Mouse (Mus musculus) MEL (cell line): ENCODE data around the gene Ddias. TPM values are rescaled to one million over a fixed set of nuclear protein-coding genes. Genes with fewer than 3 reads are reported as not detected.

Source experiments
- DNase-seq: peaks from one replicate; pipeline ENCODE4 v3.0.0; 2011; ENCODE audit warnings: low read depth, low spot score
- H3K27ac ChIP-seq: 2 replicates; pipeline ENCODE4 v1.5.1; 2012; ENCODE audit warnings: low read depth, mild to moderate bottlenecking, control low read depth, low read length, moderate library complexity; ENCODE audit not compliant: control insufficient read depth
- H3K27me3 ChIP-seq, 2 experiments: fragments of 150-350 bp in 1 of 2; sonication (generic) in 1 of 2; 2 replicates each; pipeline ENCODE4 v1.6.1; 2012; ENCODE audit warnings: low read length in 2 of 2, mild to moderate bottlenecking in 2 of 2, improper control_type of control experiment in 1 of 2, moderate library complexity in 1 of 2; ENCODE audit not compliant: insufficient read depth in 2 of 2, control insufficient read depth in 1 of 2
- H3K36me3 ChIP-seq, 2 experiments: 2 replicates each; pipeline ENCODE4 v1.6.1; 2012 to 2014; ENCODE audit warnings: low read length in 2 of 2, improper control_type of control experiment in 1 of 2, inconsistent platforms in 1 of 2, mild to moderate bottlenecking in 1 of 2; ENCODE audit not compliant: insufficient read depth in 2 of 2, control insufficient read depth in 1 of 2
- H3K4me1 ChIP-seq, 2 experiments: fragments of 150-350 bp in 1 of 2; sonication (generic) in 1 of 2; 2 replicates each; pipeline ENCODE4 v1.6.1; 2012; ENCODE audit warnings: low read length in 2 of 2, improper control_type of control experiment in 1 of 2, mild to moderate bottlenecking in 1 of 2; ENCODE audit not compliant: insufficient read depth in 2 of 2, control insufficient read depth in 1 of 2
- H3K4me3 ChIP-seq, 2 experiments: fragments of 150-350 bp in 1 of 2; sonication (generic) in 1 of 2; 2 replicates each; pipeline ENCODE4 v1.5.1; 2012; ENCODE audit warnings: low read depth in 2 of 2, low read length in 2 of 2, mild to moderate bottlenecking in 2 of 2, moderate library complexity in 2 of 2, control low read depth in 1 of 2, improper control_type of control experiment in 1 of 2; ENCODE audit not compliant: control insufficient read depth in 1 of 2, insufficient read depth in 1 of 2
- H3K79me2 ChIP-seq: 2 replicates; pipeline ENCODE4 v1.6.1; 2012; ENCODE audit warnings: mild to moderate bottlenecking, low read length, moderate library complexity; ENCODE audit not compliant: control insufficient read depth, poor library complexity, insufficient read depth
- H3K9ac ChIP-seq: 2 replicates; pipeline ENCODE4 v1.6.1; 2012; ENCODE audit warnings: low read depth, mild to moderate bottlenecking, control low read depth, low read length, moderate library complexity; ENCODE audit not compliant: control insufficient read depth, poor library complexity, severe bottlenecking
- H3K9me3 ChIP-seq: fragments of 150-350 bp; sonication (generic); replicated peaks from 2 replicates; pipeline ENCODE4 v1.6.1; 2012; ENCODE audit warnings: mild to moderate bottlenecking, low read length, improper control_type of control experiment, moderate library complexity; ENCODE audit not compliant: insufficient read depth
- BHLHE40 ChIP-seq: IDR thresholded peaks from 2 replicates; pipeline ENCODE4 v1.6.1; 2012; ENCODE audit warnings: low read depth, mild to moderate bottlenecking, inconsistent platforms, low read length, improper control_type of control experiment, borderline replicate concordance
- CHD1 ChIP-seq: IDR thresholded peaks from 2 replicates; pipeline ENCODE4 v1.6.1; 2012; ENCODE audit warnings: low read depth, mild to moderate bottlenecking, inconsistent platforms, low read length, improper control_type of control experiment
- CTCF ChIP-seq, 3 experiments: IDR thresholded peaks in 2 of 3; conservative IDR thresholded peaks in 1 of 3; 2 replicates each; pipeline ENCODE4 v1.5.1; 2011 to 2012; ENCODE audit warnings: low read length in 3 of 3, low read depth in 2 of 3, mild to moderate bottlenecking in 2 of 3, improper control_type of control experiment in 1 of 3, inconsistent platforms in 1 of 3, mixed read lengths in 1 of 3, moderate library complexity in 1 of 3; ENCODE audit not compliant: control insufficient read depth in 1 of 3, insufficient read depth in 1 of 3, poor library complexity in 1 of 3, severe bottlenecking in 1 of 3
- E2F4 ChIP-seq: IDR thresholded peaks from 2 replicates; pipeline ENCODE4 v1.6.1; 2011; ENCODE audit warnings: low read depth, low read length, improper control_type of control experiment, borderline replicate concordance
- EP300 ChIP-seq, 2 experiments: IDR thresholded peaks; 2 replicates each; pipeline ENCODE4 v1.6.1; 2011; ENCODE audit warnings: improper control_type of control experiment in 2 of 2, low read length in 2 of 2, low read depth in 1 of 2, mild to moderate bottlenecking in 1 of 2
- ETS1 ChIP-seq: IDR thresholded peaks from 2 replicates; pipeline ENCODE4 v1.6.1; 2012; ENCODE audit warnings: low read depth, mild to moderate bottlenecking, inconsistent platforms, low read length, improper control_type of control experiment, moderate library complexity
- GATA1 ChIP-seq: IDR thresholded peaks from 2 replicates; pipeline ENCODE4 v1.6.1; 2011; ENCODE audit warnings: low read depth, low read length, improper control_type of control experiment
- HCFC1 ChIP-seq: IDR thresholded peaks from 2 replicates; pipeline ENCODE4 v1.6.1; 2012; ENCODE audit warnings: low read depth, mild to moderate bottlenecking, inconsistent platforms, low read length, improper control_type of control experiment, moderate library complexity
- KAT2A ChIP-seq: conservative IDR thresholded peaks from 2 replicates; pipeline ENCODE4 v1.6.1; 2012; ENCODE audit warnings: low read depth, low read length, improper control_type of control experiment, inconsistent platforms
- MAFK ChIP-seq: IDR thresholded peaks from 2 replicates; pipeline ENCODE4 v1.6.1; 2011; ENCODE audit warnings: low read depth, mild to moderate bottlenecking, low read length, improper control_type of control experiment, borderline replicate concordance
- MAZ ChIP-seq: IDR thresholded peaks from 2 replicates; pipeline ENCODE4 v1.6.1; 2012; ENCODE audit warnings: low read depth, mild to moderate bottlenecking, inconsistent platforms, low read length, improper control_type of control experiment
- MEF2A ChIP-seq: IDR thresholded peaks from 2 replicates; pipeline ENCODE4 v1.6.1; 2014; ENCODE audit warnings: low read depth, mild to moderate bottlenecking, inconsistent platforms, low read length, improper control_type of control experiment; ENCODE audit not compliant: poor library complexity, insufficient replicate concordance, severe bottlenecking; ENCODE audit errors: extremely low read depth
- MXI1 ChIP-seq: IDR thresholded peaks from 2 replicates; pipeline ENCODE4 v1.6.1; 2011; ENCODE audit warnings: mild to moderate bottlenecking, low read depth, low read length, improper control_type of control experiment
- MYB ChIP-seq: IDR thresholded peaks from 2 replicates; pipeline ENCODE4 v1.6.1; 2011; ENCODE audit warnings: mild to moderate bottlenecking, low read depth, low read length, improper control_type of control experiment
- MYC ChIP-seq: IDR thresholded peaks from 2 replicates; pipeline ENCODE4 v1.6.1; 2011; ENCODE audit warnings: low read depth, mild to moderate bottlenecking, low read length, improper control_type of control experiment, moderate library complexity
- NRF1 ChIP-seq: IDR thresholded peaks from 2 replicates; pipeline ENCODE4 v1.6.1; 2014; ENCODE audit warnings: low read depth, mild to moderate bottlenecking, inconsistent platforms, low read length, improper control_type of control experiment, moderate library complexity; ENCODE audit not compliant: poor library complexity, insufficient read depth, severe bottlenecking
- POLR2A ChIP-seq, 2 experiments: IDR thresholded peaks; 2 replicates each; pipeline ENCODE4 v1.6.1; 2011 to 2012; ENCODE audit warnings: low read length in 2 of 2, mild to moderate bottlenecking in 2 of 2, control low read depth in 1 of 2, improper control_type of control experiment in 1 of 2, low read depth in 1 of 2, moderate library complexity in 1 of 2; ENCODE audit not compliant: control insufficient read depth in 1 of 2, insufficient read depth in 1 of 2, poor library complexity in 1 of 2
- POLR2AphosphoS2 ChIP-seq: IDR thresholded peaks from 2 replicates; pipeline ENCODE4 v1.6.1; 2011; ENCODE audit warnings: low read length, improper control_type of control experiment
- POLR2AphosphoS5 ChIP-seq: IDR thresholded peaks from 2 replicates; pipeline ENCODE4 v1.6.1; 2012; ENCODE audit warnings: low read depth, borderline replicate concordance, mild to moderate bottlenecking, inconsistent platforms, low read length, moderate library complexity, mixed read lengths
- RAD21 ChIP-seq: IDR thresholded peaks from 2 replicates; pipeline ENCODE4 v1.6.1; 2011; ENCODE audit warnings: mild to moderate bottlenecking, low read depth, low read length, improper control_type of control experiment
- RCOR1 ChIP-seq: IDR thresholded peaks from 2 replicates; pipeline ENCODE4 v1.6.1; 2012; ENCODE audit warnings: low read depth, mild to moderate bottlenecking, inconsistent platforms, low read length, improper control_type of control experiment
- SIN3A ChIP-seq: IDR thresholded peaks from 2 replicates; pipeline ENCODE4 v1.6.1; 2012; ENCODE audit warnings: low read length, improper control_type of control experiment, inconsistent platforms
- TAL1 ChIP-seq: IDR thresholded peaks from 2 replicates; pipeline ENCODE4 v1.6.1; 2012; ENCODE audit warnings: mild to moderate bottlenecking, inconsistent platforms, low read length, moderate library complexity, mixed read lengths
- TBP ChIP-seq: IDR thresholded peaks from 2 replicates; pipeline ENCODE4 v1.8.0; 2011; ENCODE audit warnings: low read depth, low read length, improper control_type of control experiment
- TCF12 ChIP-seq: IDR thresholded peaks from 2 replicates; pipeline ENCODE4 v1.6.1; 2014; ENCODE audit warnings: low read depth, mild to moderate bottlenecking, inconsistent platforms, low read length, improper control_type of control experiment, moderate library complexity
- UBTF ChIP-seq: IDR thresholded peaks from 2 replicates; pipeline ENCODE4 v1.6.1; 2012; ENCODE audit warnings: low read depth, mild to moderate bottlenecking, inconsistent platforms, low read length, improper control_type of control experiment, moderate library complexity, borderline replicate concordance; ENCODE audit not compliant: insufficient read depth
- USF1 ChIP-seq: IDR thresholded peaks from 2 replicates; pipeline ENCODE4 v1.6.1; 2014; ENCODE audit warnings: low read depth, mild to moderate bottlenecking, inconsistent platforms, low read length, improper control_type of control experiment, moderate library complexity
- ZC3H11A ChIP-seq: IDR thresholded peaks from 2 replicates; pipeline ENCODE4 v1.6.1; 2012; ENCODE audit warnings: low read depth, mild to moderate bottlenecking, inconsistent platforms, low read length, improper control_type of control experiment
- ZKSCAN1 ChIP-seq: IDR thresholded peaks from 2 replicates; pipeline ENCODE4 v1.6.1; 2012; ENCODE audit warnings: low read depth, mild to moderate bottlenecking, inconsistent platforms, low read length, improper control_type of control experiment, moderate library complexity
- ZNF384 ChIP-seq: IDR thresholded peaks from 2 replicates; pipeline ENCODE4 v1.6.1; 2012; ENCODE audit warnings: low read depth, mild to moderate bottlenecking, inconsistent platforms, low read length, improper control_type of control experiment
- polyA plus RNA-seq, 2 experiments: library from polyadenylated mRNA; stranded (reverse) in 1 of 2; unstranded in 1 of 2; fragments of >175 nt in 1 of 2; fragments of >200 nt in 1 of 2; gene quantifications; 2 replicates each; pipeline versions ENCODE4 v1.2.1 to v1.2.4; 2012; ENCODE audit warnings: low replicate concordance in 2 of 2, low read depth in 1 of 2; ENCODE audit not compliant: insufficient read length in 2 of 2, insufficient read depth in 1 of 2, missing spikeins in 1 of 2
- total RNA-seq: library from RNA; depleted of rRNA; stranded (reverse); fragments of 300-350 nt; gene quantifications from 2 replicates; pipeline ENCODE4 v1.2.3, GENCODE M21; 2012

Gene Ddias
- total and polyA plus RNA-seq, 3 experiments, result 19.9 to 23.5 TPM; not detected in 1

DNA sequence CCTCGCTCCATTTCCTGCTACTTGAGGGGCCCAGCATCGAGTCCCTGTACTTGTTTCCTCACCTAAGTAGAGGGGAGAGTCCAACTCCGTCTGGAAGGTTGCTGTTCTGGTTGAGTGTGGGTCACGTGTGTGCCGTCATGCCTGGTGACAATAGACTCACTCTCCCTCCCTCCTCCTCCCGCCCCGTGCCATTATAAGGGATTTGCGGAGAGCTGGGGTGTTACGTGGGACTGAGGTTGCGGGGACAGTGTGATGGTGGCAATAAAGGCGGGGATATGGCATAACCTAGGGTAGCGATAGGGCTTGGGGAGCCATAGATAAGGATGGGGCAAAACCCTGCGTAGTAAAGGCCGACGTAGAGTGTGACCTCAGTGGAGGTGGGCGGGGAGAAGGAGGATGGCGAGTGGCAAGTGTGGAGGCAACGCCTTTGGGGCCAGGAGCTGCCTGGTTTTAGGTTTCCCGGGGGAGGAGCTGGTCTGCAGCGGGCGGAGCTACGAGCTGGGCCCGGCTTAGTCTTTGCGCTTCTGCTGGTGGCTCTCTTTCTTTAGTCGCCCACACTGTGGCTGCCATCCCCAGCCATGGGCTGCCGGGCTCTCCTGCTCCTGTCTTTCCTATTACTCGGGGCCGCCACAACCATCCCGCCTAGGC lies 838 bp upstream of the Ddias start (continued):
- TF ChIP-seq POLR2AphosphoS5 (peak; percentile 37; the same call in 1 of the 2 replicates), RAD21 (no peak), EP300 (IDR thresholded peaks at IDR 0.05; ENCODE audit: low read depth in 1 of 2, low read length in 2 of 2) (0 out of 4 replicates have a peak, but pooled peaks of 1 of the 2 experiments have one; percentile 36), ZKSCAN1 (no peak), POLR2A (IDR thresholded peaks at IDR 0.05; ENCODE audit: control insufficient read depth in 1 of 2, insufficient read depth in 1 of 2, low read depth in 1 of 2, low read length in 2 of 2, poor library complexity in 1 of 2) (peak; percentile 74 to 93), GATA1 (peak; percentile 86), TCF12 (peak; percentile 70), MAZ (peak; percentile 61; the same call in 1 of the 2 replicates), CTCF (IDR thresholded peaks at IDR 0.05 in 2 of 3, conservative IDR thresholded peaks at IDR 0.05 in 1 of 3; ENCODE audit: control insufficient read depth in 1 of 3, insufficient read depth in 1 of 3, low read depth in 2 of 3, low read length in 3 of 3, poor library complexity in 1 of 3, severe bottlenecking in 1 of 3) (no peak), NRF1 (no peak), TAL1 (no peak), ETS1 (peak; percentile 69), KAT2A (no peak), HCFC1 (peak; percentile 30; the same call in 1 of the 2 replicates), MXI1 (peak; percentile 56)

DNA sequence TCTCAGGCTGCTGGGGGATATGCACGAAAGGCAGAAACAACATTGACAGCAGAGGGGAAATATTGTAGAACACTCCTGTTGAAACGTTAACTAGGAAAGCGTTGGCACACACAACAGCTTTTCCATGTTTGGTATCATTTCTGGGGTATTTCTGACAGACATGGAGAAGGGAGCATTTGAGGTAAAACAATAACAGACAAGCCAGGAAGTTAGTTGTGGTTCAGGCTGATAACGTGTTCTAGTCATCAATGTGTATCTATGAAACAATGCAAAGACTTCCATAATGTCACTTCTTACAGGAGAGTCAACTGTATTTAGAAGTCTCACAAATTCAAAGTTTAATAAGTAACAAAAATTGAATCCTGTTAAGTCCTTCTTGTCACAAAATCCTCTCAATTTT lies 2.5 kb downstream of the Ddias start:
- DNase-seq, result no peak
- TF ChIP-seq BHLHE40 (no peak), MAFK (no peak), MXI1 (no peak), TBP (no peak), UBTF (no peak), MAZ (no peak), POLR2AphosphoS5 (no peak), TCF12 (peak; percentile 47; the same call in 1 of the 2 replicates), SIN3A (0 out of 2 replicates have a peak, but pooled peaks have one; percentile 34), MYC (no peak), RAD21 (no peak), ZNF384 (no peak), EP300 (IDR thresholded peaks at IDR 0.05; ENCODE audit: low read depth in 1 of 2, low read length in 2 of 2) (peak; percentile 64 to 70; a peak in 3 of 4 replicates), POLR2AphosphoS2 (no peak), RCOR1 (no peak), GATA1 (peak; percentile 42; the same call in 1 of the 2 replicates), USF1 (no peak), MYB (no peak), CHD1 (no peak), E2F4 (no peak), ZC3H11A (no peak), ZKSCAN1 (no peak), MEF2A (no peak), ETS1 (peak; percentile 51; the same call in 1 of the 2 replicates)
- TF ChIP-seq, all 39 proteins: peak for 5
- H3K4me1 ChIP-seq, result peaks cover 4 to 5% of the 10 kb centered on the region in 2 experiments
- no peak overlapping the region for H3K9ac ChIP-seq
- peaks cover 2 to 13% of the 10 kb centered on the region in 2 experiments for H3K36me3 ChIP-seq
- H3K79me2 ChIP-seq, result peaks cover 8% of the 10 kb centered on the region
- H3K27me3 ChIP-seq, result no peaks in the 10 kb centered on the region
- peak overlapping the region; percentile 20; the same call in 1 of the 2 replicates for H3K27ac ChIP-seq
- H3K9me3 ChIP-seq, result no peaks in the 10 kb centered on the region
- H3K4me3 ChIP-seq, result peak overlapping the region in 1 of 2 experiments; percentile 20; a peak in 1 of 4 replicates
